ENCODE assay signal across 18 mouse cellular contexts in the genomic region with DNA sequence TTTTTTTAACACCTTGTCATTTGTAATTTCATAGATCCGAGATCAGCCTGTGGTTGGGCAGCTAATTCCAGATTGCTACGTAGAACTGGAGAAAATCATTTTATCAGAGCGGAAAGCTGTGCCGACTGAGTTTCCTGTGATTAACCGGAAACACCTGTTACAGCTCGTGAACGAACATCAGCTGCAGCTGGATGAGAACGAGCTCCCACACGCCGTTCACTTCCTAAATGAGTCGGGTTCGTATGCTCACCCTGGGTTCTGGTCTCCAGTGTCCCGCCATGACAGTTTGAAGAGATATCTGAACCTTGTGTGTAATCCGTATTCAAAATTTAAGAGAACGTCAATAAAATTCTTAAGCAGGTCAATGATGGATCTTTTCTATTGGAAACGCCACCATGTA.
DNase-seq lines count a peak whose midpoint lies in the region; ATAC-seq lines count a peak whose summit lies in the region.
"Had no signal": no experiment of that assay in that cellular context is flagged by ENCODE, and none has a peak within 500 bp of the region (broad histone marks: within the 10 kb centered on the region; RNA-seq: fewer than 3 reads in every experiment).

No protein-coding gene starts in this region.

- 59% methylated on average over 16 of the region's 16 CpGs for WGBS in embryonic facial prominence, embryonic 10.5 days
- WGBS in limb, embryonic 10.5 days = 49% methylated on average over 16 of the region's 16 CpGs
- 88% methylated on average over 16 of the region's 16 CpGs for WGBS in midbrain, embryonic 13.5 days

- H3K4me2 ChIP-seq in midbrain, embryonic 13.5 days (replicated peaks) = no peak overlapping the region
- H3K4me2 ChIP-seq: forebrain, embryonic 13.5 days; heart, embryonic 12.5 days; hindbrain, embryonic 15.5 days had no signal

- H3K27me3 ChIP-seq in embryonic facial prominence, embryonic 10.5 days (replicated peaks; ENCODE audit: low read depth, poor library complexity, severe bottlenecking) = no peaks in the 10 kb centered on the region
- H3K27me3 ChIP-seq in limb, embryonic 10.5 days (ENCODE audit: low read depth, poor library complexity, severe bottlenecking) = no peaks in the 10 kb centered on the region
- H3K27me3 ChIP-seq in splenic B cell, adult 2 months (ENCODE audit: control insufficient read depth, insufficient read depth, low read length, poor library complexity, severe bottlenecking) = no peaks in the 10 kb centered on the region
- no peaks in the 10 kb centered on the region for H3K27me3 ChIP-seq in midbrain, embryonic 13.5 days
- H3K27me3 ChIP-seq: forebrain, embryonic 13.5 days; heart, embryonic 12.5 days; hindbrain, embryonic 15.5 days had no signal

- no peak overlapping the region for H3K27ac ChIP-seq in embryonic facial prominence, embryonic 10.5 days (replicated peaks)
- H3K27ac ChIP-seq in limb, embryonic 10.5 days = no peak overlapping the region
- H3K27ac ChIP-seq in midbrain, embryonic 13.5 days = no peak overlapping the region
- H3K27ac ChIP-seq: forebrain, embryonic 13.5 days; gastrocnemius, adult 2 months; hindbrain, embryonic 15.5 days had no signal

- no peak overlapping the region for H3K9ac ChIP-seq in midbrain, embryonic 13.5 days (replicated peaks)
- H3K9ac ChIP-seq: forebrain, embryonic 13.5 days; forebrain, postnatal 0 days; heart, embryonic 12.5 days; hindbrain, embryonic 15.5 days had no signal

- no peaks in the 10 kb centered on the region for H3K9me3 ChIP-seq in embryonic facial prominence, embryonic 10.5 days
- no peaks in the 10 kb centered on the region for H3K9me3 ChIP-seq in limb, embryonic 10.5 days (replicated peaks)
- H3K9me3 ChIP-seq in midbrain, embryonic 13.5 days = no peaks in the 10 kb centered on the region
- H3K9me3 ChIP-seq: forebrain, embryonic 13.5 days; heart, embryonic 12.5 days; hindbrain, embryonic 15.5 days had no signal

- peak; percentile 22 for DNase-seq in embryo, embryonic 11 days
- no peak for DNase-seq in embryo, embryonic 9.5 days (ENCODE audit: extremely low spot score)
- DNase-seq in embryonic facial prominence, embryonic 10.5 days (ENCODE audit: low spot score) = peak; percentile 26
- peak; percentile 41 for DNase-seq in limb, embryonic 10.5 days (ENCODE audit: low spot score)
- peak; percentile 24 for DNase-seq in splenic B cell, adult 2 months (ENCODE audit: low read depth, low spot score)
- DNase-seq in cerebellum, postnatal 36 days = no peak
- DNase-seq: adrenal gland, postnatal 14 days; cerebellum, adult 11-12 months; cerebellum, adult 9-11 months; forebrain, postnatal 0 days; gastrocnemius, adult 2 months; gastrocnemius, postnatal 25 days; heart, postnatal 36 days had no signal

- H3K36me3 ChIP-seq in embryonic facial prominence, embryonic 10.5 days (replicated peaks) = no peaks in the 10 kb centered on the region
- H3K36me3 ChIP-seq in limb, embryonic 10.5 days = no peaks in the 10 kb centered on the region
- H3K36me3 ChIP-seq in splenic B cell, adult 2 months (ENCODE audit: control insufficient read depth, insufficient read depth, low read length, poor library complexity, severe bottlenecking) = peaks cover 22% of the 10 kb centered on the region
- H3K36me3 ChIP-seq in midbrain, embryonic 13.5 days = no peaks in the 10 kb centered on the region
- H3K36me3 ChIP-seq: hindbrain, embryonic 15.5 days had no signal

- H3K4me1 ChIP-seq in embryonic facial prominence, embryonic 10.5 days = peaks cover 11% of the 10 kb centered on the region
- peaks cover 14% of the 10 kb centered on the region for H3K4me1 ChIP-seq in limb, embryonic 10.5 days
- H3K4me1 ChIP-seq in midbrain, embryonic 13.5 days (replicated peaks) = no peaks in the 10 kb centered on the region
- H3K4me1 ChIP-seq: heart, embryonic 12.5 days had no signal

- no peak for ATAC-seq in midbrain, embryonic 13.5 days
- ATAC-seq: forebrain, embryonic 13.5 days; forebrain, postnatal 0 days; intestine, embryonic 16.5 days had no signal

- no peak overlapping the region for H3K4me3 ChIP-seq in embryonic facial prominence, embryonic 10.5 days
- no peak overlapping the region for H3K4me3 ChIP-seq in limb, embryonic 10.5 days
- no peak overlapping the region for H3K4me3 ChIP-seq in midbrain, embryonic 13.5 days (replicated peaks)
- H3K4me3 ChIP-seq: forebrain, embryonic 13.5 days; gastrocnemius, adult 2 months; heart, embryonic 12.5 days; hindbrain, embryonic 15.5 days had no signal

Comparison
In these comparisons a context has a peak if more than half of its experiments do, and no peak if none do; other contexts are left out.
1. DNase-seq: peak in embryo, embryonic 11 days (single experiment), embryonic facial prominence, embryonic 10.5 days (single experiment), limb, embryonic 10.5 days (single experiment) and splenic B cell, adult 2 months (single experiment); none in embryo, embryonic 9.5 days (single experiment) and cerebellum, postnatal 36 days (0 of 2).